Comparison of ENCODE assay signal across 8 mouse cellular contexts in the genomic region with DNA sequence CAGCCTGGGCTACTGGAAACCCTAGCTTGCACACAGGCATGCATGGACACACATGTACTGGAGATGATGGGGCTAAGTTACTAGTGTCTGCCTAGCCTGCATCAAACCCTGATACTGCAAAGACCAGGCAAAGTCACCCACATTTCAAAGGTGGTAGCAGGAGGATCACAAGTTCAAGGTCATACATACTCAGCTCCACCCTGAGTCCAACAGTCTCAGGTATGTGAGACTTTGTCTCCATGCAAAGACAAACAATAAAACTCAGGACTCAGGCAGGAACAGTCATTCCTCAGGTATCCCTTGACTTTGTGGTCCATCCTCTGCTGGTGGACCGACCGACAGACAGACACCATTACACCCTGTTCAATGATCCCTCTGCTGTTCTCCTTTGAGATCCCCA. TPM values are rescaled to one million over a fixed set of nuclear protein-coding genes. Genes with fewer than 3 reads are reported as not detected.
A peak's percentile ranks its signal among the peaks of the same experiment; 100 is the strongest.
DNase-seq lines count a peak whose midpoint lies in the region; ATAC-seq and TF ChIP-seq lines count a peak whose summit lies in the region.

No protein-coding gene starts in this region.

- H3K4me3 ChIP-seq in cerebellum, adult 2 months (replicated peaks; ENCODE audit: insufficient read depth, low read depth, low read length) = peak overlapping the region; percentile 41
- H3K4me3 ChIP-seq in midbrain, embryonic 10.5 days = peak overlapping the region; percentile 42
- no peak overlapping the region for H3K4me3 ChIP-seq in midbrain, embryonic 11.5 days (ENCODE audit: low read depth, low read length)
- peak overlapping the region; percentile 49 for H3K4me3 ChIP-seq in limb, embryonic 10.5 days
- peak overlapping the region; percentile 62 for H3K4me3 ChIP-seq in small intestine, adult 2 months (ENCODE audit: low read depth, low read length)

- WGBS in cerebellum, adult 2 months = 64% methylated on average over 2 of the region's 2 CpGs
- WGBS in midbrain, embryonic 10.5 days = 70% methylated on average over 2 of the region's 2 CpGs
- 62% methylated on average over 2 of the region's 2 CpGs for WGBS in midbrain, embryonic 11.5 days
- 67% methylated on average over 2 of the region's 2 CpGs for WGBS in limb, embryonic 10.5 days
- 6% methylated on average over 2 of the region's 2 CpGs for WGBS in small intestine, adult 2 months

- TF ChIP-seq POLR2A in cerebellum, adult 2 months (IDR thresholded peaks at IDR 0.05; ENCODE audit: borderline replicate concordance, insufficient read depth, low read length) = no peak
- no peak for TF ChIP-seq POLR2A in small intestine, adult 2 months (IDR thresholded peaks at IDR 0.05; ENCODE audit: low read depth, low read length)

- TF ChIP-seq CTCF in cerebellum, adult 2 months (IDR thresholded peaks at IDR 0.05; ENCODE audit: borderline replicate concordance, insufficient read depth, low read depth, low read length) = no peak
- TF ChIP-seq CTCF in small intestine, adult 2 months (IDR thresholded peaks at IDR 0.05; ENCODE audit: extremely low read depth, insufficient read length, insufficient replicate concordance, low read depth, low read length) = no peak

- no peaks in the 10 kb centered on the region for H3K27me3 ChIP-seq in cerebellum, adult 2 months (ENCODE audit: control insufficient read depth, insufficient read depth, low read length)
- peaks cover 92% of the 10 kb centered on the region for H3K27me3 ChIP-seq in midbrain, embryonic 10.5 days (ENCODE audit: low read depth, poor library complexity, severe bottlenecking)
- peaks cover 34% of the 10 kb centered on the region for H3K27me3 ChIP-seq in midbrain, embryonic 11.5 days (ENCODE audit: control insufficient read depth, insufficient read depth, low read length)
- peaks cover 63% of the 10 kb centered on the region for H3K27me3 ChIP-seq in limb, embryonic 10.5 days (ENCODE audit: low read depth, poor library complexity, severe bottlenecking)
- no peaks in the 10 kb centered on the region for H3K27me3 ChIP-seq in small intestine, adult 2 months (ENCODE audit: control insufficient read depth, insufficient read depth, low read length)

- H3K9me3 ChIP-seq in midbrain, embryonic 10.5 days (replicated peaks) = no peaks in the 10 kb centered on the region
- no peaks in the 10 kb centered on the region for H3K9me3 ChIP-seq in midbrain, embryonic 11.5 days (ENCODE audit: control insufficient read depth, low read length)
- H3K9me3 ChIP-seq in limb, embryonic 10.5 days (replicated peaks) = no peaks in the 10 kb centered on the region

- no peaks in the 10 kb centered on the region for H3K36me3 ChIP-seq in midbrain, embryonic 10.5 days
- H3K36me3 ChIP-seq in midbrain, embryonic 11.5 days (ENCODE audit: control insufficient read depth, insufficient read depth, low read length) = no peaks in the 10 kb centered on the region
- H3K36me3 ChIP-seq in limb, embryonic 10.5 days = no peaks in the 10 kb centered on the region
- no peaks in the 10 kb centered on the region for H3K36me3 ChIP-seq in small intestine, adult 2 months (ENCODE audit: control insufficient read depth, insufficient read depth, low read length)

- intact Hi-C loops in left cerebral cortex, postnatal 36 days (cut with DNase I) = loop anchor here (5.0 kb wide), 1 partner anchor 90 kb away; no protein-coding TSS in a partner anchor

- peaks cover 18% of the 10 kb centered on the region for H3K4me1 ChIP-seq in cerebellum, adult 2 months (ENCODE audit: control insufficient read depth, insufficient read depth, low read length)
- H3K4me1 ChIP-seq in midbrain, embryonic 10.5 days = peaks cover 39% of the 10 kb centered on the region
- H3K4me1 ChIP-seq in midbrain, embryonic 11.5 days (ENCODE audit: control insufficient read depth, insufficient read depth, low read length) = peaks cover 20% of the 10 kb centered on the region
- peaks cover 60% of the 10 kb centered on the region for H3K4me1 ChIP-seq in limb, embryonic 10.5 days
- H3K4me1 ChIP-seq in small intestine, adult 2 months (ENCODE audit: control insufficient read depth, insufficient read depth, insufficient read length, low read length) = peaks cover 58% of the 10 kb centered on the region

- H3K9ac ChIP-seq in midbrain, embryonic 11.5 days (ENCODE audit: low read length) = no peak overlapping the region

- no peak for ATAC-seq in midbrain, embryonic 11.5 days (ENCODE audit: low FRiP score)
- no peak for ATAC-seq in activated CD4-positive, CD25-positive, alpha-beta regulatory T cell, adult 4 months

- no peak for DNase-seq in cerebellum, adult 2 months
- DNase-seq in cerebellum, postnatal 4 days (ENCODE audit: low spot score in 2 of 2) = no peak
- DNase-seq in midbrain, embryonic 10.5 days (ENCODE audit: low spot score) = no peak
- no peak for DNase-seq in midbrain, embryonic 11.5 days (ENCODE audit: low spot score, missing footprints)
- DNase-seq in limb, embryonic 10.5 days (ENCODE audit: low spot score) = no peak
- no peak for DNase-seq in left cerebral cortex, postnatal 36 days (ENCODE audit: low spot score in 2 of 2)

- H3K27ac ChIP-seq in cerebellum, adult 2 months (ENCODE audit: insufficient read depth, low read length) = no peak overlapping the region
- H3K27ac ChIP-seq in midbrain, embryonic 10.5 days (replicated peaks) = no peak overlapping the region
- no peak overlapping the region for H3K27ac ChIP-seq in midbrain, embryonic 11.5 days (ENCODE audit: low read depth, low read length)
- peak overlapping the region; percentile 87 for H3K27ac ChIP-seq in limb, embryonic 10.5 days
- peak overlapping the region; percentile 99 for H3K27ac ChIP-seq in small intestine, adult 2 months (ENCODE audit: insufficient read depth, low read depth, low read length)

- no peak overlapping the region for H3K4me2 ChIP-seq in midbrain, embryonic 11.5 days

RNA-seq across cellular contexts. Expression of gene Irf1, which starts 7.4 kb away (rescaled TPM):
- 5.6 and 6.0 TPM in 2 replicates for polyA plus RNA-seq in cerebellum, adult 2 months (2012; rRNA removed)
- 3.6 and 3.8 TPM in 2 replicates for polyA plus RNA-seq in midbrain, embryonic 10.5 days (2016; fragmentation: Nextera tagmentation; extraction: Ambion mirVana)
- polyA plus RNA-seq in midbrain, embryonic 11.5 days (2014; fragmentation: Nextera tagmentation; extraction: Ambion mirVana) = 2.8 and 3.7 TPM in 2 replicates
- 5.0 and 8.2 TPM in 2 replicates for polyA plus RNA-seq in limb, embryonic 10.5 days (2016; fragmentation: Nextera tagmentation; extraction: Ambion mirVana)
- polyA plus RNA-seq in small intestine, adult 2 months (2012; rRNA removed) = 93.3 and 233 TPM in 2 replicates
- polyA plus RNA-seq in activated CD4-positive, CD25-positive, alpha-beta regulatory T cell, adult 4 months (2017; shearing (Covaris generic)) = 100 to 1,000 TPM; 236 to 307 TPM
- total RNA-seq in left cerebral cortex, postnatal 36 days (2021) = 1 to 10 TPM; 6.5 to 6.6 TPM

RNA-seq across cellular contexts. Expression of gene Gm17334, which starts 10.6 kb away (rescaled TPM):
- 0.32 and 0.44 TPM in 2 replicates for polyA plus RNA-seq in cerebellum, adult 2 months (2012; rRNA removed)
- not detected in 2 replicates for polyA plus RNA-seq in midbrain, embryonic 10.5 days (2016; fragmentation: Nextera tagmentation; extraction: Ambion mirVana)
- polyA plus RNA-seq in midbrain, embryonic 11.5 days (2014; fragmentation: Nextera tagmentation; extraction: Ambion mirVana) = not detected in 2 replicates
- polyA plus RNA-seq in limb, embryonic 10.5 days (2016; fragmentation: Nextera tagmentation; extraction: Ambion mirVana) = not detected in 2 replicates
- polyA plus RNA-seq in small intestine, adult 2 months (2012; rRNA removed) = 0.25 and 1.6 TPM in 2 replicates
- polyA plus RNA-seq in activated CD4-positive, CD25-positive, alpha-beta regulatory T cell, adult 4 months (2017; shearing (Covaris generic)) = 1 to 10 TPM; 4.9 to 6.2 TPM
- total RNA-seq in left cerebral cortex, postnatal 36 days (2021) = 1 to 10 TPM in 1 of 2 experiments, under 1 TPM in 1; 0.96 to 1.2 TPM

RNA-seq across cellular contexts. Expression of gene Il5, which starts 41.8 kb away (rescaled TPM):
- 0.16 and 0.22 TPM in 2 replicates for polyA plus RNA-seq in cerebellum, adult 2 months (2012; rRNA removed)
- polyA plus RNA-seq in midbrain, embryonic 10.5 days (2016; fragmentation: Nextera tagmentation; extraction: Ambion mirVana) = not detected in 2 replicates
- not detected in 2 replicates for polyA plus RNA-seq in midbrain, embryonic 11.5 days (2014; fragmentation: Nextera tagmentation; extraction: Ambion mirVana)
- polyA plus RNA-seq in limb, embryonic 10.5 days (2016; fragmentation: Nextera tagmentation; extraction: Ambion mirVana) = not detected in 2 replicates
- not detected in 2 replicates for polyA plus RNA-seq in small intestine, adult 2 months (2012; rRNA removed)
- polyA plus RNA-seq in activated CD4-positive, CD25-positive, alpha-beta regulatory T cell, adult 4 months (2017; shearing (Covaris generic)) = under 1 TPM in 1 of 2 experiments, not detected in 1; 0.21 TPM
- not detected for total RNA-seq in left cerebral cortex, postnatal 36 days (2021)

RNA-seq across cellular contexts. Expression of gene Rad50, which starts 55.3 kb away (rescaled TPM):
- polyA plus RNA-seq in cerebellum, adult 2 months (2012; rRNA removed) = 5.4 TPM in 2 replicates
- 21.2 and 22.6 TPM in 2 replicates for polyA plus RNA-seq in midbrain, embryonic 10.5 days (2016; fragmentation: Nextera tagmentation; extraction: Ambion mirVana)
- 20.7 and 21.7 TPM in 2 replicates for polyA plus RNA-seq in midbrain, embryonic 11.5 days (2014; fragmentation: Nextera tagmentation; extraction: Ambion mirVana)
- polyA plus RNA-seq in limb, embryonic 10.5 days (2016; fragmentation: Nextera tagmentation; extraction: Ambion mirVana) = 24.2 and 28.1 TPM in 2 replicates
- polyA plus RNA-seq in small intestine, adult 2 months (2012; rRNA removed) = 0.98 and 2.7 TPM in 2 replicates
- 10 to 100 TPM; 43.2 to 44.8 TPM for polyA plus RNA-seq in activated CD4-positive, CD25-positive, alpha-beta regulatory T cell, adult 4 months (2017; shearing (Covaris generic))
- total RNA-seq in left cerebral cortex, postnatal 36 days (2021) = 10 to 100 TPM in 1 of 2 experiments, 1 to 10 TPM in 1; 9.9 to 11.3 TPM

Comparison
In these comparisons a context has a peak if more than half of its experiments do, and no peak if none do; other contexts are left out.
1. H3K27ac ChIP-seq: peak in limb, embryonic 10.5 days (single experiment) and small intestine, adult 2 months (single experiment); none in cerebellum, adult 2 months (single experiment), midbrain, embryonic 10.5 days (single experiment) and midbrain, embryonic 11.5 days (single experiment).
2. RNA of gene Irf1, which starts 7.4 kb away (polyA plus RNA-seq): 236 to 307 TPM in activated CD4-positive, CD25-positive, alpha-beta regulatory T cell, adult 4 months and 93.3 to 233 TPM in small intestine, adult 2 months; 5.0 to 8.2 TPM in limb, embryonic 10.5 days, 5.6 to 6.0 TPM in cerebellum, adult 2 months, 3.6 to 3.8 TPM in midbrain, embryonic 10.5 days and 2.8 to 3.7 TPM in midbrain, embryonic 11.5 days; every median in the first group is over 10 times any median in the second.